Mouse (Mus musculus): ENCODE data around the gene Mettl24.
"Not testable (repeated sequence)": the region's sequence is repeated elsewhere in the genome, so short reads cannot be mapped to it uniquely, and the experiment has no call there.

The Mettl24 gene

GRCm38 (mm10) chr10:40790406-40790805 is 107.3 kb downstream of the Mettl24 start:
- in situ Hi-C loops (cut with MboI; ENCODE audit: unreplicated experiment in 2 of 2), result no loop called here

- in situ Hi-C loops (cut with MboI; ENCODE audit: unreplicated experiment in 2 of 2), result no loop called here
Observed at GRCm38 (mm10) chr10:40792115-40792514, 109.0 kb downstream of the Mettl24 start.

- in situ Hi-C loops (cut with MboI; ENCODE audit: unreplicated experiment in 2 of 2), result no loop called here
Observed at GRCm38 (mm10) chr10:40805221-40805620, 122.1 kb downstream of the Mettl24 start.

GRCm38 (mm10) chr10:40806221-40806620 is 123.1 kb downstream of the Mettl24 start:
- in situ Hi-C loops (cut with MboI; ENCODE audit: unreplicated experiment in 2 of 2), result no loop called here

GRCm38 (mm10) chr10:40809411-40809910 is 126.4 kb downstream of the Mettl24 start:
- in situ Hi-C loops (cut with MboI; ENCODE audit: unreplicated experiment in 2 of 2), result not testable (repeated sequence)

GRCm38 (mm10) chr10:40813627-40814026 is 130.5 kb downstream of the Mettl24 start:
- in situ Hi-C loops (cut with MboI; ENCODE audit: unreplicated experiment in 2 of 2), result no loop called here

- in situ Hi-C loops (cut with MboI; ENCODE audit: unreplicated experiment in 2 of 2), result no loop called here
Observed at GRCm38 (mm10) chr10:40816471-40816870, 133.4 kb downstream of the Mettl24 start.

- in situ Hi-C loops (cut with MboI; ENCODE audit: unreplicated experiment in 2 of 2), result loop anchor here in 1 of 2 experiments (25.0 kb wide), 1 partner anchor 564 kb away; the partner anchor contains the start of gene Gtf3c6
Observed at GRCm38 (mm10) chr10:40825952-40826351, 142.9 kb downstream of the Mettl24 start.

- in situ Hi-C loops (cut with MboI; ENCODE audit: unreplicated experiment in 2 of 2), result loop anchor here in 1 of 2 experiments (25.0 kb wide), 1 partner anchor 565 kb away; the partner anchor contains the start of gene Gtf3c6
Observed at GRCm38 (mm10) chr10:40827706-40828105, 144.6 kb downstream of the Mettl24 start.

GRCm38 (mm10) chr10:40830312-40830711 is 147.2 kb downstream of the Mettl24 start:
- in situ Hi-C loops (cut with MboI; ENCODE audit: unreplicated experiment in 2 of 2), result loop anchor here in 1 of 2 experiments (25.0 kb wide), 1 partner anchor 568 kb away; the partner anchor contains the start of gene Gtf3c6

GRCm38 (mm10) chr10:40831267-40831666 is 148.2 kb downstream of the Mettl24 start:
- in situ Hi-C loops (cut with MboI; ENCODE audit: unreplicated experiment in 2 of 2), result loop anchor here in 1 of 2 experiments (25.0 kb wide), 1 partner anchor 569 kb away; the partner anchor contains the start of gene Gtf3c6

GRCm38 (mm10) chr10:40840086-40840485 is 157.0 kb downstream of the Mettl24 start:
- in situ Hi-C loops (cut with MboI; ENCODE audit: unreplicated experiment in 2 of 2), result loop anchor here in 1 of 2 experiments (25.0 kb wide), 1 partner anchor 578 kb away; the partner anchor contains the start of gene Gtf3c6

- in situ Hi-C loops (cut with MboI; ENCODE audit: unreplicated experiment in 2 of 2), result loop anchor here in 1 of 2 experiments (25.0 kb wide), 1 partner anchor 582 kb away; the partner anchor contains the start of gene Gtf3c6
Observed at GRCm38 (mm10) chr10:40843841-40844240, 160.8 kb downstream of the Mettl24 start.

- in situ Hi-C loops (cut with MboI; ENCODE audit: unreplicated experiment in 2 of 2), result loop anchor here in 1 of 2 experiments (25.0 kb wide), 1 partner anchor 582 kb away; the partner anchor contains the start of gene Gtf3c6
Observed at GRCm38 (mm10) chr10:40844546-40844945, 161.5 kb downstream of the Mettl24 start.

GRCm38 (mm10) chr10:40845626-40846025 is 162.5 kb downstream of the Mettl24 start:
- in situ Hi-C loops (cut with MboI; ENCODE audit: unreplicated experiment in 2 of 2), result loop anchor here in 1 of 2 experiments (25.0 kb wide), 1 partner anchor 583 kb away; the partner anchor contains the start of gene Gtf3c6

- in situ Hi-C loops (cut with MboI; ENCODE audit: unreplicated experiment in 2 of 2), result loop anchor here in 1 of 2 experiments (25.0 kb wide), 1 partner anchor 585 kb away; the partner anchor contains the start of gene Gtf3c6
Observed at GRCm38 (mm10) chr10:40847176-40847874, 164.2 kb downstream of the Mettl24 start.

- in situ Hi-C loops (cut with MboI; ENCODE audit: unreplicated experiment in 2 of 2), result no loop called here
Observed at GRCm38 (mm10) chr10:40850644-40851043, 167.6 kb downstream of the Mettl24 start.

- in situ Hi-C loops (cut with MboI; ENCODE audit: unreplicated experiment in 2 of 2), result no loop called here
Observed at GRCm38 (mm10) chr10:40851138-40851537, 168.1 kb downstream of the Mettl24 start.

GRCm38 (mm10) chr10:40855616-40856015 is 172.5 kb downstream of the Mettl24 start:
- in situ Hi-C loops (cut with MboI; ENCODE audit: unreplicated experiment in 2 of 2), result no loop called here

GRCm38 (mm10) chr10:40856703-40857102 is 173.6 kb downstream of the Mettl24 start:
- in situ Hi-C loops (cut with MboI; ENCODE audit: unreplicated experiment in 2 of 2), result no loop called here

- in situ Hi-C loops (cut with MboI; ENCODE audit: unreplicated experiment in 2 of 2), result no loop called here
Observed at GRCm38 (mm10) chr10:40857599-40857998, 174.5 kb downstream of the Mettl24 start.
